Mouse (Mus musculus) ES-Bruce4 (cell line): ENCODE results near the gene Med24. TPM values are rescaled to one million over a fixed set of nuclear protein-coding genes. Genes with fewer than 3 reads are reported as not detected.
A peak's percentile ranks its signal among the peaks of the same experiment; 100 is the strongest.
"Not testable (repeated sequence)": the region's sequence is repeated elsewhere in the genome, so short reads cannot be mapped to it uniquely, and the experiment has no call there.

Experiments
- H3K27ac ChIP-seq: 2 replicates; pipeline ENCODE4 v1.5.1; 2012; ENCODE audit warnings: low read length, inconsistent platforms; ENCODE audit not compliant: insufficient read depth
- H3K27me3 ChIP-seq: 2 replicates; pipeline ENCODE4 v1.6.1; 2012; ENCODE audit warnings: mild to moderate bottlenecking, low read length, inconsistent platforms; ENCODE audit not compliant: control insufficient read depth, poor library complexity, insufficient read depth, severe bottlenecking
- H3K36me3 ChIP-seq: 2 replicates; pipeline ENCODE4 v1.6.1; 2012; ENCODE audit warnings: inconsistent platforms, mild to moderate bottlenecking, low read length, moderate library complexity; ENCODE audit not compliant: control insufficient read depth, poor library complexity, insufficient read depth, severe bottlenecking
- H3K4me1 ChIP-seq: one replicate; pipeline ENCODE4 v1.8.1; 2011; ENCODE audit warnings: low read length; ENCODE audit not compliant: control insufficient read depth, insufficient read depth
- H3K4me3 ChIP-seq: 2 replicates; pipeline ENCODE4 v1.5.1; 2011; ENCODE audit warnings: low read depth, mild to moderate bottlenecking, low read length
- H3K9ac ChIP-seq: 2 replicates; pipeline ENCODE4 v1.6.1; 2012; ENCODE audit warnings: low read depth, mild to moderate bottlenecking, inconsistent platforms; ENCODE audit not compliant: poor library complexity, severe bottlenecking
- H3K9me3 ChIP-seq: replicated peaks from 2 replicates; pipeline ENCODE4 v1.6.1; 2012; ENCODE audit warnings: mild to moderate bottlenecking, low read length, inconsistent platforms; ENCODE audit not compliant: control insufficient read depth, poor library complexity, insufficient read depth, severe bottlenecking
- CTCF ChIP-seq: IDR thresholded peaks from one replicate; pipeline ENCODE4 v1.8.1; 2011; ENCODE audit warnings: low read depth, low read length
- EP300 ChIP-seq: IDR thresholded peaks from 2 replicates; pipeline ENCODE4 v1.6.1; 2011; ENCODE audit warnings: low read depth, low read length; ENCODE audit not compliant: insufficient read depth
- POLR2A ChIP-seq: IDR thresholded peaks from one replicate; pipeline ENCODE4 v1.8.1; 2011; ENCODE audit warnings: low read length; ENCODE audit not compliant: insufficient read depth
- polyA plus RNA-seq: library from polyadenylated mRNA; stranded (reverse); fragments of >200 nt; gene quantifications from 2 replicates; pipeline ENCODE4 v1.2.4, GENCODE M21; 2011; ENCODE audit warnings: low read depth; ENCODE audit not compliant: missing spikeins, insufficient read depth, insufficient read length

Med24 gene
- polyA plus RNA-seq, 1 experiment, result 83.5 TPM

DNA sequence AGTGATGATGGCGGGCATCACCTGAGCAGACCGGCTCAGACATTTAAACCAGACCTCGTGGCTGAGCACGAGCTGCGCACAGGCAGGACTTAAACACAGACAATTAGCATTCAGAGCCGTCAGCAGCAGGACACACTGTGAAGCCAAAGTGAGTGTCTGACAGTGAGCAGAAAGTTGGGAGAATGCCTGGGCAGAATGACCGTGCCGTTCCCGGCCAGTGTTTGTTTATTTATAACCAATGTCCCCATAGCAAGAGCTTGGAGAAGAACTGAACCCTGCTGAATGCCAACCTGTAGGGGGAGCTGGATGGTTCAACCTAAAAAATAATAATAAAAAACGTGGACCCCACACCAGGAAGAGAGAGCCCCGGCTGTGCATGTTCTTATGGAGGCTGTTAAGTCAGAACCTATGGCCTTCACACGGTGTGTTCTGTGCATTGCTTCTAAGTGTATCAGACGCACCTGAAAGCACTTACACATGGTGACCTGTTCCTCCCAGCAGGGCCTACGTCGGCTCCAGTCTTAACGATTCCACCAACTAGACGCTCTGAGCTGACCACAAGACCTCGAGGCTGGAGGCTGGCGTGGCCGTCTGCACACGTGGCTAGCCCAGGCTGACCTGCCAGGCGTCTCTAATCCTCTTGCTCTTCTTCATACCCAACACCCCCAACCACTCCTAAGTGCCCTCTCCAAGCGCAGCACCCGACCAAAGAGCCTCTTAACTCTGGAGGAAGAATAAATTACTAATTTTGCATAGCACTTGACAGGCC lies 7.6 kb downstream of the Med24 start:
- peaks cover 2% of the 10 kb centered on the region for H3K4me1 ChIP-seq
- 0 out of 2 replicates have a peak, but pooled peaks cover 2% of the 10 kb centered on the region for H3K36me3 ChIP-seq
- TF ChIP-seq CTCF, result no peak
- TF ChIP-seq POLR2A, result no peak
- TF ChIP-seq EP300, result no peak

DNA sequence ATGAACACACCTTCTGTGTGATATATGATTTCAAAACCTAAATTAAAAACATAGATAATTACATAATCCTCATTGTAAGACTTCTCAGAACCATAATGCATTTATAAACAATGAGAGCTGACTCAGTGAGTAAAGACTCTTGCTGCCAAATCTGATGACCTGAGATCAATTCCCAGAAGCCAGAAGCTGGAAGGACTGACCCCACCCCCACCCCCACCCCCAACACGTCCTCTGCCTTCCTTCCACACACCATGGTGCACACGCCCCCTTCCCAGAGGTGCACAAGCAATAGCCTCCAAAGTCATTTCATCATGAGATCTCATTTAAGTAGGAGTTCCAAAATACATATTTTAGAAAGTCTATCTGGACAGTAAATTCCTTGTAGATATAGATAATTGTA lies 8.5 kb downstream of the Med24 start:
- peaks cover 2% of the 10 kb centered on the region for H3K4me1 ChIP-seq
- no peak overlapping the region for H3K9ac ChIP-seq
- H3K27me3 ChIP-seq, result no peaks in the 10 kb centered on the region
- no peak overlapping the region for H3K27ac ChIP-seq
- 0 out of 2 replicates have a peak, but pooled peaks cover 2% of the 10 kb centered on the region for H3K36me3 ChIP-seq
- H3K4me3 ChIP-seq, result no peak overlapping the region
- no peaks in the 10 kb centered on the region for H3K9me3 ChIP-seq
- TF ChIP-seq EP300 (no peak), POLR2A (no peak), CTCF (no peak)

More for the DNA sequence above, 7.6 kb downstream of the Med24 start:
- H3K9me3 ChIP-seq, result no peaks in the 10 kb centered on the region
- no peak overlapping the region for H3K27ac ChIP-seq
- H3K4me3 ChIP-seq, result no peak overlapping the region
- no peak overlapping the region for H3K9ac ChIP-seq
- no peaks in the 10 kb centered on the region for H3K27me3 ChIP-seq

GRCm38 (mm10) chr11:98717904-98718303 lies 11.3 kb downstream of the Med24 start:
- Histone ChIP-seq H3K27ac (no peak overlapping the region), H3K4me1 (peaks cover 2% of the 10 kb centered on the region), H3K9me3 (no peaks in the 10 kb centered on the region), H3K4me3 (no peak overlapping the region), H3K9ac (no peak overlapping the region), H3K36me3 (no peaks in the 10 kb centered on the region; the same call in 1 of the 2 replicates), H3K27me3 (no peaks in the 10 kb centered on the region)
- TF ChIP-seq CTCF (peak; percentile 91), EP300 (no peak)

DNA sequence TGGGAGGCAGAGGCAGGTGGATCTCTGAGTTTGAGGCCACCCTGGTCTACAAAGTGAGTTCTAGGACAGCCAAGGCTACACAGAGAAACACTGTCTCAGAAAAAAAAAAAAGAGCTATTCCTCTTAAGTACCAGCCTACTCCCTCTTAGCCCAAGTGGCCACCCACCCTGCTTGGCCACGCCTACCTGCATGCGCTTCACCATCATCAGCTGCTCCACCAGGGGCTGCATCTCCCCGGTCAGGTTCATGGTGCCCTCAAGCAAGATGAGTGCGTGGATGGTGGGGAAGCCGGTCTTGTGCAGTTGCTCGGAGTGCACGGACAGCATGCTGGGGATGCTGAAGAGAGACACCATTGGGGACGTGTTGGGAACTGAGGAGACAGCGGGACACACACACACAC lies 13.3 kb downstream of the Med24 start:
- TF ChIP-seq EP300 (no peak), CTCF (no peak), POLR2A (no peak)
- Histone ChIP-seq H3K27ac (no peak overlapping the region), H3K9ac (no peak overlapping the region), H3K9me3 (no peaks in the 10 kb centered on the region), H3K4me3 (no peak overlapping the region), H3K36me3 (no peaks in the 10 kb centered on the region; the same call in 1 of the 2 replicates), H3K4me1 (peaks cover 2% of the 10 kb centered on the region), H3K27me3 (no peaks in the 10 kb centered on the region)

GRCm38 (mm10) chr11:98713703-98714102 lies 15.5 kb downstream of the Med24 start:
- TF ChIP-seq CTCF (no peak), EP300 (no peak), POLR2A (no peak)
- no peaks in the 10 kb centered on the region; the same call in 1 of the 2 replicates for H3K36me3 ChIP-seq
- no peaks in the 10 kb centered on the region for H3K4me1 ChIP-seq
- H3K27me3 ChIP-seq, result no peaks in the 10 kb centered on the region
- H3K9ac ChIP-seq, result no peak overlapping the region
- no peaks in the 10 kb centered on the region for H3K9me3 ChIP-seq
- no peak overlapping the region for H3K27ac ChIP-seq
- no peak overlapping the region for H3K4me3 ChIP-seq

GRCm38 (mm10) chr11:98712009-98712408 lies 17.2 kb downstream of the Med24 start:
- TF ChIP-seq CTCF, result peak; percentile 34
- H3K27ac ChIP-seq, H3K27me3 ChIP-seq, H3K4me1 ChIP-seq, H3K36me3 ChIP-seq, H3K4me3 ChIP-seq, H3K9ac ChIP-seq, H3K9me3 ChIP-seq: not testable (repeated sequence)
